Mouse (Mus musculus) myocyte (in vitro differentiated cells): ENCODE measurements around the gene Ccdc15. TPM values are rescaled to one million over a fixed set of nuclear protein-coding genes. Genes with fewer than 3 reads are reported as not detected.

Experiments used
- H3K27me3 ChIP-seq: one replicate; pipeline ENCODE4 v1.6.1; 2011; ENCODE audit not compliant: control insufficient read depth, insufficient read depth, insufficient read length
- H3K36me3 ChIP-seq: one replicate; pipeline ENCODE4 v1.6.1; 2011; ENCODE audit not compliant: control insufficient read depth, insufficient read depth
- H3K4me2 ChIP-seq: one replicate; pipeline ENCODE4 v1.6.1; 2011; ENCODE audit warnings: low read depth, control low read depth
- H3K4me3 ChIP-seq: one replicate; pipeline ENCODE4 v1.5.1; 2011; ENCODE audit warnings: mild to moderate bottlenecking, control low read depth, moderate library complexity
- H3K79me2 ChIP-seq: one replicate; pipeline ENCODE4 v1.6.1; 2011; ENCODE audit not compliant: control insufficient read depth, insufficient read depth
- H3ac ChIP-seq: one replicate; pipeline ENCODE4 v1.6.1; 2011; ENCODE audit not compliant: control insufficient read depth, insufficient read length
- CEBPB ChIP-seq: IDR thresholded peaks from 2 replicates; pipeline ENCODE4 v1.6.1; 2011; ENCODE audit warnings: mild to moderate bottlenecking, moderate library complexity; ENCODE audit not compliant: poor library complexity, insufficient read depth, severe bottlenecking
- E2F4 ChIP-seq: IDR thresholded peaks from one replicate; pipeline ENCODE4 v1.6.1; 2011; ENCODE audit warnings: mild to moderate bottlenecking, control low read depth, moderate library complexity; ENCODE audit not compliant: insufficient read depth
- MAX ChIP-seq: IDR thresholded peaks from one replicate; pipeline ENCODE4 v1.6.1; 2011; ENCODE audit warnings: low read depth, mild to moderate bottlenecking, control low read depth
- MYOD1 ChIP-seq, 3 experiments: IDR thresholded peaks; one replicate each; pipeline ENCODE4 v1.6.1; 2011; ENCODE audit warnings: control low read depth in 2 of 3, low read depth in 2 of 3, mild to moderate bottlenecking in 2 of 3, moderate library complexity in 1 of 3; ENCODE audit not compliant: insufficient read length in 2 of 3, control insufficient read depth in 1 of 3
- MYOG ChIP-seq, 3 experiments: IDR thresholded peaks; one replicate each; pipeline ENCODE4 v1.6.1; 2011; ENCODE audit warnings: control low read depth in 2 of 3, low read depth in 2 of 3, mild to moderate bottlenecking in 2 of 3; ENCODE audit not compliant: insufficient read length in 2 of 3, control insufficient read depth in 1 of 3, insufficient read depth in 1 of 3
- POLR2A ChIP-seq: IDR thresholded peaks from one replicate; pipeline ENCODE4 v1.6.1; 2011; ENCODE audit warnings: low read depth, mild to moderate bottlenecking, control low read depth, moderate library complexity; ENCODE audit not compliant: insufficient read length
- POLR2AphosphoS2 ChIP-seq: IDR thresholded peaks from one replicate; pipeline ENCODE4 v1.6.1; 2011; ENCODE audit warnings: low read depth, control low read depth; ENCODE audit not compliant: insufficient read length
- REST ChIP-seq: IDR thresholded peaks from one replicate; pipeline ENCODE4 v1.6.1; 2011; ENCODE audit warnings: mild to moderate bottlenecking, control low read depth, moderate library complexity; ENCODE audit not compliant: insufficient read depth, insufficient read length
- SRF ChIP-seq: IDR thresholded peaks from one replicate; pipeline ENCODE4 v1.6.1; 2011; ENCODE audit warnings: low read depth; ENCODE audit not compliant: control insufficient read depth, insufficient read length
- TCF12 ChIP-seq: IDR thresholded peaks from one replicate; pipeline ENCODE4 v1.6.1; 2011; ENCODE audit warnings: mild to moderate bottlenecking, control low read depth; ENCODE audit not compliant: poor library complexity, insufficient read depth, severe bottlenecking
- TCF3 ChIP-seq: IDR thresholded peaks from one replicate; pipeline ENCODE4 v1.6.1; 2011; ENCODE audit warnings: low read depth, control low read depth; ENCODE audit not compliant: insufficient read length
- USF1 ChIP-seq: IDR thresholded peaks from one replicate; pipeline ENCODE4 v1.6.1; 2011; ENCODE audit warnings: low read depth, mild to moderate bottlenecking, control low read depth, moderate library complexity
- polyA plus RNA-seq: library from polyadenylated mRNA; unstranded; fragments of >200 nt; fragmentation: generic; extraction: Trizol; gene quantifications from one replicate; pipeline ENCODE4 v1.2.1, GENCODE M21; 2012; ENCODE audit warnings: missing spikeins

The Ccdc15 gene
- polyA plus RNA-seq, 1 experiment = 0.38 TPM

DNA sequence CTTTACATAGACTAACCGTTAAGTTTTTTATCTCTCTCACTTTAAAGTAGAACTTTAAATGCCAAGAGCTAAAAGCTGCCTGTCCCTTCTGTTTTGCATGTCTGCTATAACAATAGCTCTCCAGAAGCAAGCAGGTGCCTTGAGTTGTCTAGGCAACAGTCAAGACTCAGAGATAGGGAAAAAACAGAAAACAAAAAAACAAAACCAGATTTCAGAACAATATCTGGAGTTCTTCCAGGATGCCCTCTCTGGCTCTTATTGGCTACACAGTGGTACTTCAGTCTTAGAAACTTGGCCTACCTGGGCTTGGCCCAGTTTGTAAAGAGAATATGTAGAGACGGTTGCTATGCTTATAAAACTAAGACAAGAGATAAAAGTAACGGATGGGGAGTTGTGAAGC lies 16.2 kb upstream of the Ccdc15 start:
- no peaks in the 10 kb centered on the region for H3K27me3 ChIP-seq
- no peak overlapping the region for H3ac ChIP-seq
- no peak for TF ChIP-seq TCF12
- TF ChIP-seq SRF = no peak
- no peak for TF ChIP-seq E2F4
- TF ChIP-seq MYOG (IDR thresholded peaks at IDR 0.05; ENCODE audit: control insufficient read depth in 1 of 3, insufficient read depth in 1 of 3, insufficient read length in 2 of 3, low read depth in 2 of 3) = no peak
- TF ChIP-seq POLR2A = no peak
- TF ChIP-seq REST = no peak
- TF ChIP-seq MAX = no peak
- no peak for TF ChIP-seq CEBPB
- TF ChIP-seq MYOD1 (IDR thresholded peaks at IDR 0.05; ENCODE audit: control insufficient read depth in 1 of 3, insufficient read length in 2 of 3, low read depth in 2 of 3) = no peak
- no peaks in the 10 kb centered on the region for H3K36me3 ChIP-seq
- H3K4me2 ChIP-seq = no peak overlapping the region
- H3K79me2 ChIP-seq = no peaks in the 10 kb centered on the region
- no peak overlapping the region for H3K4me3 ChIP-seq

DNA sequence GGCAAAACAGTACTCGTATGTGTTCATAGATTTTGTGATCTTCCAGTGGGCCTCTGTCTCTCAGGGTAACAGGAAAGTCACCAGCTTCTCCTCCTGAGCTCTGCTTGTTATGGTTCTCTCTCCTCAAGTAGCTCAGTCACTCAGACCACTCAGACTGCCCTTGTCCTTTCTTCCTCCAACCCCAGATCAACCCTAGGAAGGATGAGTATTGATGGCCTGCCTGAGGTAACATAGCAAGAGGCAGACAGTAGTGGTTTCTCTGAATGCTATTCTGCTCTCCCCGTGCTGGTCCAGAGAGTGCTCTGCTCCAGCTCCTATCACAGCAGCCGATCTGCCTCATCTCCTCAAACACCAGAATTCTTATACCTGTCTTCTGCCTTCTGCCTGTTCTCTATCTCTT lies 15.3 kb upstream of the Ccdc15 start:
- no peaks in the 10 kb centered on the region for H3K36me3 ChIP-seq
- no peaks in the 10 kb centered on the region for H3K79me2 ChIP-seq
- no peaks in the 10 kb centered on the region for H3K27me3 ChIP-seq
- TF ChIP-seq MYOG (IDR thresholded peaks at IDR 0.05; ENCODE audit: control insufficient read depth in 1 of 3, insufficient read depth in 1 of 3, insufficient read length in 2 of 3, low read depth in 2 of 3) (no peak), MYOD1 (IDR thresholded peaks at IDR 0.05; ENCODE audit: control insufficient read depth in 1 of 3, insufficient read length in 2 of 3, low read depth in 2 of 3) (no peak), E2F4 (no peak), TCF12 (no peak), CEBPB (no peak), TCF3 (no peak), USF1 (no peak), POLR2A (no peak), REST (no peak), SRF (no peak), POLR2AphosphoS2 (no peak), MAX (no peak)
- no peak overlapping the region for H3K4me3 ChIP-seq
- no peak overlapping the region for H3ac ChIP-seq
- H3K4me2 ChIP-seq = no peak overlapping the region

DNA sequence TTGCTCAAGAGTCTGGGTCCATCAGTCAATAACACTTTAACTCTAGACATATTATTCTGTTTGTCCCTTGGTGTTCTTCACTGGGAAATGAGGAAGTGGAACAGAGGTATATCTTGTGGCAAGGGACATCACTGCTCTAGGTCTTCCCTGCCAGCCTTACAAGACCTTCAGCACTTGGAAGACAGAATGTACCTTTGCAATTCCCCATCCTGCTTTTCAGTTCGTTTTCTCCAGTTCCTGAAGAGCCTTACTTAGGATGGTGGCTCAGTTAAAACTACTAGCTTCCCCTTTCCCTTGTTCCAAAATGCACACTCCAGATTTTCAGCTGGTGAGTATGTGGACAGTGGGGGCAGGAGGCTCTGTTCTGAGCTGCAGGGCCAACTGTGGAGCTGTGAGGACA lies 14.6 kb upstream of the Ccdc15 start:
- Histone ChIP-seq H3K27me3 (no peaks in the 10 kb centered on the region), H3K36me3 (no peaks in the 10 kb centered on the region), H3ac (no peak overlapping the region), H3K79me2 (no peaks in the 10 kb centered on the region), H3K4me2 (no peak overlapping the region), H3K4me3 (no peak overlapping the region)
- no peak for TF ChIP-seq E2F4
- TF ChIP-seq TCF12 = no peak
- TF ChIP-seq REST = no peak
- no peak for TF ChIP-seq POLR2AphosphoS2
- no peak for TF ChIP-seq MAX

DNA sequence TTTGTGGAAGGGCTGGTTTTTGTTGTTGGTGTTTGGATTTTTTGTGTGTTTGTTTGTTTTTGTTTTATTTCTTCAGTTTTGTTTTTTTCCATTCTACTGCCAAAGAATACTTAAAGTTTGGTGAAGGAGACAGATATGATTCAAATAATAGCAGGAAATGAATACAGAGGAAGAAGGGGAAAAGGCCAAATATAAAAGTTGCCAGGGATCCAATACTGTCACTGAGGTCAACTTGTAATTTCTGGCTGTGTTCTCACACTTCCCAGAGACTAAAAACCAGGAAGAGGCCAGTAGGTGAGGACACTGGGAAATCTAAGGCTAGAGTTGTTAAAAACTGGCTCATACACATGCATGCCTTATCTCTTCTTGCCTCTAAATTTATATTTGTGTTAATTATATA lies 13.9 kb upstream of the Ccdc15 start:
- Histone ChIP-seq H3K4me2 (no peak overlapping the region), H3ac (no peak overlapping the region), H3K36me3 (no peaks in the 10 kb centered on the region), H3K27me3 (no peaks in the 10 kb centered on the region), H3K4me3 (no peak overlapping the region), H3K79me2 (no peaks in the 10 kb centered on the region)
- TF ChIP-seq CEBPB (no peak), E2F4 (no peak), MAX (no peak), TCF3 (no peak), USF1 (no peak), MYOD1 (IDR thresholded peaks at IDR 0.05; ENCODE audit: control insufficient read depth in 1 of 3, insufficient read length in 2 of 3, low read depth in 2 of 3) (no peak), MYOG (IDR thresholded peaks at IDR 0.05; ENCODE audit: control insufficient read depth in 1 of 3, insufficient read depth in 1 of 3, insufficient read length in 2 of 3, low read depth in 2 of 3) (no peak), TCF12 (no peak), POLR2A (no peak), SRF (no peak), POLR2AphosphoS2 (no peak), REST (no peak)

DNA sequence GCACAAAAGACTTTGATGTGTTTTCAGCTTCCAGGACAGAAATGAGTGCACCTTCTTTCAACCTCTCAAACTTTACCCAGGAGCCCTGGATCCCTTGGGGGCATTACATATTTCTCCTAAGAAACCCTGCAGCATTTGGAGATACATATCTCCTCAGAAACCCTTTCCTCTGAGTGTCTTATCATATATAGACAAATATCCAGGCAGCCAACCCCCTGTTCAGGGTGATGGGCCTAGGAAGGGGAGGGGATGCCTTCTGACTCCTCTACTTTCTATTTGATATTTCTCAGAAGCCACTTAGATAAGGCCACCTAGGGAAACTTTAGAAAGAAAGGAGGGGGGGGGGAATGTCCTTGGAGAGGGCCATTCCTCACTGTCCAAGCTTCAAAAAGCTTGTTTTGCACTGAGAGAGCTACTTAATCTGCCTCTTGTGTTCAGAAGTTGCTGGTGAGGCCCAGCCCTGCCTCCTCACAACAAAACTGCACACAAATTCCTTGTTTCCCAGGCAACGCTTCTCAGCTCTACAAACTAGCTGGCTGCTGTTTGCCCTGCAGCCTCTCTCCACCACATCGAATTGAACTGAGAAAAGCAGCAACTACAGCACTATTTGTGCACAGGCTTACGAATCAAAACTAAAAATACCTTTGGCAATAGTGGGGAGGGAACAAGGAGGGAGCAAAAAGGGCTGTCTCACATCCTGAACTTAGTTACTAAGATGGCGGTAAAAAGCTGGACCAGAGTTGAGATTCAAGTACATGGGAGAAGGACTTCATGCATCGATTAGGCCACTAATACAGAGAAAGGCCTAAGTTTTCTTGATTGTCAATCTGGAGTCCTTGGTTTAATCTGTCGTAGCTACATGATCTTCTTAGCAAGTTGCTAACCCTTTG lies 11.3 kb upstream of the Ccdc15 start:
- Histone ChIP-seq H3K4me3 (no peak overlapping the region), H3K79me2 (no peaks in the 10 kb centered on the region), H3K4me2 (no peak overlapping the region), H3K27me3 (no peaks in the 10 kb centered on the region), H3K36me3 (no peaks in the 10 kb centered on the region), H3ac (no peak overlapping the region)
- TF ChIP-seq TCF12 (no peak), E2F4 (no peak), MYOD1 (IDR thresholded peaks at IDR 0.05; ENCODE audit: control insufficient read depth in 1 of 3, insufficient read length in 2 of 3, low read depth in 2 of 3) (no peak), TCF3 (no peak), USF1 (no peak), CEBPB (no peak), POLR2A (no peak), SRF (no peak), REST (no peak), MYOG (IDR thresholded peaks at IDR 0.05; ENCODE audit: control insufficient read depth in 1 of 3, insufficient read depth in 1 of 3, insufficient read length in 2 of 3, low read depth in 2 of 3) (no peak), POLR2AphosphoS2 (no peak), MAX (no peak)
